In genomic region chr11:67094470-67094869, GRCm38 (mm10) we compare ENCODE assay signal across 26 mouse cellular contexts. TPM values are rescaled to one million over a fixed set of nuclear protein-coding genes. Genes with fewer than 3 reads are reported as not detected.
DNase-seq lines count a peak whose midpoint lies in the region; ATAC-seq and TF ChIP-seq lines count a peak whose summit lies in the region.
"Had no signal": no experiment of that assay in that cellular context is flagged by ENCODE, and none has a peak within 500 bp of the region (broad histone marks: within the 10 kb centered on the region; RNA-seq: fewer than 3 reads in every experiment).

No protein-coding gene starts in this region.

- H3K4me2 ChIP-seq in forebrain, embryonic 11.5 days (ENCODE audit: low read depth, low read length, severe bottlenecking): no peak overlapping the region
- no peak overlapping the region for H3K4me2 ChIP-seq in forebrain, embryonic 16.5 days (ENCODE audit: low read length)
- no peak overlapping the region for H3K4me2 ChIP-seq in midbrain, embryonic 11.5 days
- no peak overlapping the region for H3K4me2 ChIP-seq in midbrain, embryonic 15.5 days
- no peak overlapping the region for H3K4me2 ChIP-seq in hindbrain, postnatal 0 days (ENCODE audit: low read depth, low read length)
- H3K4me2 ChIP-seq: hindbrain, embryonic 12.5 days; hindbrain, embryonic 15.5 days; intestine, embryonic 15.5 days had no signal

- no peaks in the 10 kb centered on the region for H3K4me1 ChIP-seq in forebrain, embryonic 11.5 days (replicated peaks; ENCODE audit: control insufficient read depth, insufficient read depth, low read length)
- no peaks in the 10 kb centered on the region for H3K4me1 ChIP-seq in forebrain, embryonic 16.5 days (replicated peaks; ENCODE audit: control insufficient read depth, insufficient read depth, low read length)
- no peaks in the 10 kb centered on the region for H3K4me1 ChIP-seq in midbrain, embryonic 11.5 days (ENCODE audit: control insufficient read depth, insufficient read depth, low read length)
- no peaks in the 10 kb centered on the region for H3K4me1 ChIP-seq in midbrain, embryonic 15.5 days
- H3K4me1 ChIP-seq in hindbrain, postnatal 0 days (ENCODE audit: insufficient read depth, low read length): no peaks in the 10 kb centered on the region
- H3K4me1 ChIP-seq: forebrain, embryonic 10.5 days; hindbrain, embryonic 12.5 days; hindbrain, embryonic 15.5 days; intestine, embryonic 15.5 days had no signal

- no peak overlapping the region for H3K4me3 ChIP-seq in forebrain, embryonic 11.5 days (ENCODE audit: low read depth, low read length)
- H3K4me3 ChIP-seq in forebrain, embryonic 16.5 days (replicated peaks; ENCODE audit: low read length): no peak overlapping the region
- no peak overlapping the region for H3K4me3 ChIP-seq in midbrain, embryonic 11.5 days (ENCODE audit: low read depth, low read length)
- no peak overlapping the region for H3K4me3 ChIP-seq in midbrain, embryonic 15.5 days
- no peak overlapping the region for H3K4me3 ChIP-seq in hindbrain, postnatal 0 days (ENCODE audit: low read length)
- H3K4me3 ChIP-seq: forebrain, embryonic 10.5 days; heart, adult 2 months; hindbrain, embryonic 12.5 days; hindbrain, embryonic 15.5 days; intestine, embryonic 15.5 days had no signal

- DNase-seq in forebrain, embryonic 11.5 days (ENCODE audit: low spot score): peak; percentile 2
- peak; percentile 78 for DNase-seq in midbrain, embryonic 11.5 days (ENCODE audit: low spot score, missing footprints)
- peak; percentile 16 for DNase-seq in R1 (ENCODE audit: low read depth, low spot score)
- DNase-seq in gastrocnemius, postnatal 10 days: no peak
- no peak for DNase-seq in c-Kit-positive CD71-positive TER-119-positive erythroid progenitor cells, embryonic 14.5 days (ENCODE audit: low spot score)
- no peak for DNase-seq in hindbrain, postnatal 0 days (ENCODE audit: low spot score)
- DNase-seq: adrenal gland, adult 8-10 months; adrenal gland, postnatal 25 days; cerebellum, adult 18-20 months; cerebellum, adult 9-10 months; cerebellum, postnatal 14 days; gastrocnemius, postnatal 36 days; heart, adult 2 months; kidney, adult 18-20 months had no signal

- ATAC-seq in forebrain, embryonic 11.5 days (replicated peaks; ENCODE audit: low FRiP score): no peak
- ATAC-seq in forebrain, embryonic 16.5 days: no peak
- no peak for ATAC-seq in midbrain, embryonic 11.5 days (ENCODE audit: low FRiP score)
- no peak for ATAC-seq in midbrain, embryonic 15.5 days (replicated peaks)
- no peak for ATAC-seq in hindbrain, postnatal 0 days
- ATAC-seq: activated CD4-positive, CD25-positive, alpha-beta regulatory T cell, adult 4 months; forebrain, embryonic 14.5 days; intestine, embryonic 15.5 days; Patski had no signal

- no peaks in the 10 kb centered on the region for H3K36me3 ChIP-seq in forebrain, embryonic 11.5 days (ENCODE audit: control insufficient read depth, insufficient read depth, low read length)
- no peaks in the 10 kb centered on the region for H3K36me3 ChIP-seq in forebrain, embryonic 16.5 days (ENCODE audit: control insufficient read depth, insufficient read depth)
- H3K36me3 ChIP-seq in midbrain, embryonic 11.5 days (ENCODE audit: control insufficient read depth, insufficient read depth, low read length): no peaks in the 10 kb centered on the region
- no peaks in the 10 kb centered on the region for H3K36me3 ChIP-seq in midbrain, embryonic 15.5 days (replicated peaks)
- no peaks in the 10 kb centered on the region for H3K36me3 ChIP-seq in hindbrain, postnatal 0 days (ENCODE audit: insufficient read depth, low read length)
- H3K36me3 ChIP-seq: forebrain, embryonic 10.5 days; hindbrain, embryonic 12.5 days; hindbrain, embryonic 15.5 days; intestine, embryonic 15.5 days had no signal

- no peaks in the 10 kb centered on the region for H3K9me3 ChIP-seq in forebrain, embryonic 11.5 days (ENCODE audit: control insufficient read depth, low read length)
- H3K9me3 ChIP-seq in forebrain, embryonic 16.5 days (ENCODE audit: control insufficient read depth, low read length): no peaks in the 10 kb centered on the region
- no peaks in the 10 kb centered on the region for H3K9me3 ChIP-seq in midbrain, embryonic 11.5 days (ENCODE audit: control insufficient read depth, low read length)
- H3K9me3 ChIP-seq in midbrain, embryonic 15.5 days: no peaks in the 10 kb centered on the region
- H3K9me3 ChIP-seq in hindbrain, postnatal 0 days (ENCODE audit: low read length): no peaks in the 10 kb centered on the region
- H3K9me3 ChIP-seq: forebrain, embryonic 10.5 days; hindbrain, embryonic 12.5 days; hindbrain, embryonic 15.5 days; intestine, embryonic 15.5 days had no signal

- no peak overlapping the region for H3K9ac ChIP-seq in forebrain, embryonic 11.5 days (ENCODE audit: low read length)
- no peak overlapping the region for H3K9ac ChIP-seq in forebrain, embryonic 16.5 days (replicated peaks; ENCODE audit: low read depth, low read length)
- H3K9ac ChIP-seq in midbrain, embryonic 11.5 days (ENCODE audit: low read length): no peak overlapping the region
- no peak overlapping the region for H3K9ac ChIP-seq in midbrain, embryonic 15.5 days
- H3K9ac ChIP-seq in hindbrain, postnatal 0 days (replicated peaks; ENCODE audit: low read length): no peak overlapping the region
- H3K9ac ChIP-seq: hindbrain, embryonic 12.5 days; hindbrain, embryonic 15.5 days; intestine, embryonic 15.5 days had no signal

- no peaks in the 10 kb centered on the region for H3K27me3 ChIP-seq in forebrain, embryonic 11.5 days (ENCODE audit: control insufficient read depth, insufficient read depth, low read length)
- no peaks in the 10 kb centered on the region for H3K27me3 ChIP-seq in forebrain, embryonic 16.5 days (replicated peaks; ENCODE audit: control insufficient read depth, insufficient read depth, low read length)
- no peaks in the 10 kb centered on the region for H3K27me3 ChIP-seq in midbrain, embryonic 11.5 days (ENCODE audit: control insufficient read depth, insufficient read depth, low read length)
- no peaks in the 10 kb centered on the region for H3K27me3 ChIP-seq in midbrain, embryonic 15.5 days (replicated peaks)
- H3K27me3 ChIP-seq in hindbrain, postnatal 0 days (ENCODE audit: insufficient read depth, low read length): no peaks in the 10 kb centered on the region
- H3K27me3 ChIP-seq: hindbrain, embryonic 15.5 days; intestine, embryonic 15.5 days had no signal

- no peak overlapping the region for H3K27ac ChIP-seq in forebrain, embryonic 11.5 days (ENCODE audit: low read depth, low read length)
- H3K27ac ChIP-seq in forebrain, embryonic 16.5 days (ENCODE audit: low read length): no peak overlapping the region
- no peak overlapping the region for H3K27ac ChIP-seq in midbrain, embryonic 11.5 days (ENCODE audit: low read depth, low read length)
- no peak overlapping the region for H3K27ac ChIP-seq in midbrain, embryonic 15.5 days
- H3K27ac ChIP-seq in hindbrain, postnatal 0 days: no peak overlapping the region
- H3K27ac ChIP-seq: forebrain, embryonic 10.5 days; heart, adult 2 months; hindbrain, embryonic 12.5 days; hindbrain, embryonic 15.5 days; intestine, embryonic 15.5 days had no signal

- WGBS in forebrain, embryonic 11.5 days: 82% methylated on average over 26 of the region's 29 CpGs
- WGBS in forebrain, embryonic 16.5 days: 86% methylated on average over 29 of the region's 29 CpGs
- WGBS in midbrain, embryonic 11.5 days: 77% methylated on average over 29 of the region's 29 CpGs
- 81% methylated on average over 29 of the region's 29 CpGs for WGBS in midbrain, embryonic 15.5 days
- WGBS in hindbrain, postnatal 0 days: 81% methylated on average over 29 of the region's 29 CpGs

- TF ChIP-seq CTCF in hindbrain, postnatal 0 days (IDR thresholded peaks at IDR 0.05; ENCODE audit: low read depth): no peak

RNA-seq across cellular contexts. Expression of gene Myh3, which starts 16.4 kb away (rescaled TPM):
- polyA plus RNA-seq in forebrain, embryonic 11.5 days (2014; fragmentation: Nextera tagmentation; extraction: Ambion mirVana): 0.48 and 0.59 TPM in 2 replicates
- 0.09 and 0.36 TPM in 2 replicates for polyA plus RNA-seq in forebrain, embryonic 16.5 days (2015; fragmentation: Nextera tagmentation; extraction: Ambion mirVana)
- polyA plus RNA-seq in midbrain, embryonic 11.5 days (2014; fragmentation: Nextera tagmentation; extraction: Ambion mirVana): 0.51 and 0.54 TPM in 2 replicates
- 0.15 and 0.22 TPM in 2 replicates for polyA plus RNA-seq in midbrain, embryonic 15.5 days (2015; fragmentation: Nextera tagmentation; extraction: Ambion mirVana)
- total RNA-seq in gastrocnemius, postnatal 10 days (2021): 100 to 1,000 TPM in 1 of 2 experiments, 10 to 100 TPM in 1; 79.0 to 104 TPM
- total RNA-seq in hindbrain, postnatal 0 days (2014; rRNA removed): 1.1 and 3.0 TPM in 2 replicates
- 0.25 and 0.35 TPM in 2 replicates for polyA plus RNA-seq in hindbrain, postnatal 0 days (2015; fragmentation: Nextera tagmentation; extraction: Ambion mirVana)
- total RNA-seq: adrenal gland, postnatal 25 days; granulocyte monocyte progenitor cell, adult 5-6 weeks; heart, adult 2 months; heart, postnatal 25 days; hematopoietic stem cell, adult 5-6 weeks had no signal
- polyA plus RNA-seq: heart, adult 2 months had no signal

RNA-seq across cellular contexts. Expression of gene Sco1, which starts 42.0 kb away (rescaled TPM):
- polyA plus RNA-seq in forebrain, embryonic 11.5 days (2014; fragmentation: Nextera tagmentation; extraction: Ambion mirVana): 19.7 and 21.9 TPM in 2 replicates
- 12.7 and 14.3 TPM in 2 replicates for polyA plus RNA-seq in forebrain, embryonic 16.5 days (2015; fragmentation: Nextera tagmentation; extraction: Ambion mirVana)
- 18.7 and 19.0 TPM in 2 replicates for polyA plus RNA-seq in midbrain, embryonic 11.5 days (2014; fragmentation: Nextera tagmentation; extraction: Ambion mirVana)
- 13.5 and 14.0 TPM in 2 replicates for polyA plus RNA-seq in midbrain, embryonic 15.5 days (2015; fragmentation: Nextera tagmentation; extraction: Ambion mirVana)
- total RNA-seq in gastrocnemius, postnatal 10 days (2021): 10 to 100 TPM in 1 of 2 experiments, 1 to 10 TPM in 1; 9.8 to 11.4 TPM
- 11.0 and 13.8 TPM in 2 replicates for total RNA-seq in hindbrain, postnatal 0 days (2014; rRNA removed)
- polyA plus RNA-seq in hindbrain, postnatal 0 days (2015; fragmentation: Nextera tagmentation; extraction: Ambion mirVana): 13.6 and 14.9 TPM in 2 replicates

RNA-seq across cellular contexts. Expression of gene Adprm, which starts 42.1 kb away (rescaled TPM):
- 30.7 and 31.9 TPM in 2 replicates for polyA plus RNA-seq in forebrain, embryonic 11.5 days (2014; fragmentation: Nextera tagmentation; extraction: Ambion mirVana)
- polyA plus RNA-seq in forebrain, embryonic 16.5 days (2015; fragmentation: Nextera tagmentation; extraction: Ambion mirVana): 33.0 and 35.4 TPM in 2 replicates
- polyA plus RNA-seq in midbrain, embryonic 11.5 days (2014; fragmentation: Nextera tagmentation; extraction: Ambion mirVana): 34.8 and 40.5 TPM in 2 replicates
- polyA plus RNA-seq in midbrain, embryonic 15.5 days (2015; fragmentation: Nextera tagmentation; extraction: Ambion mirVana): 32.4 and 35.3 TPM in 2 replicates
- total RNA-seq in gastrocnemius, postnatal 10 days (2021): 10 to 100 TPM in 1 of 2 experiments, 1 to 10 TPM in 1; 8.0 to 11.9 TPM
- 15.6 and 18.9 TPM in 2 replicates for total RNA-seq in hindbrain, postnatal 0 days (2014; rRNA removed)
- 25.3 and 29.5 TPM in 2 replicates for polyA plus RNA-seq in hindbrain, postnatal 0 days (2015; fragmentation: Nextera tagmentation; extraction: Ambion mirVana)

Comparison
In these comparisons a context has a peak if more than half of its experiments do, and no peak if none do; other contexts are left out.
1. DNase-seq: peak in forebrain, embryonic 11.5 days (single experiment), midbrain, embryonic 11.5 days (single experiment) and R1 (single experiment); none in gastrocnemius, postnatal 10 days (single experiment), c-Kit-positive CD71-positive TER-119-positive erythroid progenitor cells, embryonic 14.5 days (single experiment) and hindbrain, postnatal 0 days (single experiment).